Comparison of ENCODE assay signal across 10 mouse cellular contexts in genomic region chr19:43665441-43666048, GRCm38 (mm10). TPM values are rescaled to one million over a fixed set of nuclear protein-coding genes. Genes with fewer than 3 reads are reported as not detected.
DNase-seq lines count a peak whose midpoint lies in the region; ATAC-seq and TF ChIP-seq lines count a peak whose summit lies in the region.
"Had no signal": no experiment of that assay in that cellular context is flagged by ENCODE, and none has a peak within 500 bp of the region (broad histone marks: within the 10 kb centered on the region; RNA-seq: fewer than 3 reads in every experiment).

No protein-coding gene starts in this region.

- no peak for TF ChIP-seq POLR2A in cerebellum, adult 2 months (IDR thresholded peaks at IDR 0.05; ENCODE audit: borderline replicate concordance, insufficient read depth, low read length)
- TF ChIP-seq POLR2A in lung, adult 2 months (IDR thresholded peaks at IDR 0.05; ENCODE audit: borderline replicate concordance, extremely low read depth, low read depth, low read length), result no peak

- 53% methylated on average over 12 of the region's 12 CpGs for WGBS in cerebellum, adult 2 months
- WGBS in lung, adult 2 months, result 64% methylated on average over 12 of the region's 12 CpGs
- WGBS in neural tube, embryonic 11.5 days, result 58% methylated on average over 12 of the region's 12 CpGs

- TF ChIP-seq CTCF in cerebellum, adult 2 months (IDR thresholded peaks at IDR 0.05; ENCODE audit: borderline replicate concordance, insufficient read depth, low read depth, low read length), result peak; percentile 72
- TF ChIP-seq CTCF in lung, adult 2 months (IDR thresholded peaks at IDR 0.05; ENCODE audit: insufficient read depth, low read length), result peak; percentile 72

- DNase-seq in cerebellum, adult 2 months, result peak in 1 of 2 experiments; percentile 44
- DNase-seq in lung, adult 2 months, result no peak
- DNase-seq in lung, adult 18-20 months, result no peak
- peak; percentile 40 for DNase-seq in cerebellum, adult 8-10 months
- DNase-seq in kidney, postnatal 4 days, result peak; percentile 52 to 60
- peak; percentile 41 for DNase-seq in neural tube, embryonic 11.5 days (ENCODE audit: low spot score)

- no peak overlapping the region for H3K9ac ChIP-seq in neural tube, embryonic 11.5 days (ENCODE audit: low read length)
- H3K9ac ChIP-seq: heart, embryonic 13.5 days had no signal

- no peak for ATAC-seq in cerebellum, adult (ENCODE audit: insufficient number of reproducible peaks, low FRiP score, low TSS enrichment)
- no peak for ATAC-seq in neural tube, embryonic 11.5 days (ENCODE audit: insufficient read depth, low FRiP score, low TSS enrichment)
- ATAC-seq in monocyte, adult 5-6 weeks (replicated peaks; ENCODE audit: insufficient number of reproducible peaks, low FRiP score, low TSS enrichment, poor library complexity, severe bottlenecking), result no peak

- no peaks in the 10 kb centered on the region for H3K9me3 ChIP-seq in neural tube, embryonic 11.5 days (ENCODE audit: control insufficient read depth, low read length)
- H3K9me3 ChIP-seq: heart, embryonic 13.5 days had no signal

- H3K4me1 ChIP-seq in cerebellum, adult 2 months (ENCODE audit: control insufficient read depth, insufficient read depth, low read length), result no peaks in the 10 kb centered on the region; the same call in 1 of the 2 replicates
- no peaks in the 10 kb centered on the region for H3K4me1 ChIP-seq in lung, adult 2 months (ENCODE audit: control insufficient read depth, insufficient read depth, low read length)
- no peaks in the 10 kb centered on the region for H3K4me1 ChIP-seq in neural tube, embryonic 11.5 days (ENCODE audit: control insufficient read depth, insufficient read depth, low read length)

- H3K4me3 ChIP-seq in cerebellum, adult 2 months (replicated peaks; ENCODE audit: insufficient read depth, low read depth, low read length), result no peak overlapping the region
- H3K4me3 ChIP-seq in lung, adult 2 months (replicated peaks; ENCODE audit: extremely low read depth, low read depth, low read length), result no peak overlapping the region
- H3K4me3 ChIP-seq in neural tube, embryonic 11.5 days (ENCODE audit: low read depth, low read length), result no peak overlapping the region
- H3K4me3 ChIP-seq: heart, embryonic 13.5 days had no signal

- H3K27me3 ChIP-seq in cerebellum, adult 2 months (ENCODE audit: control insufficient read depth, insufficient read depth, low read length), result no peaks in the 10 kb centered on the region
- no peaks in the 10 kb centered on the region for H3K27me3 ChIP-seq in neural tube, embryonic 11.5 days (ENCODE audit: control insufficient read depth, insufficient read depth, low read length)
- H3K27me3 ChIP-seq: heart, embryonic 13.5 days had no signal

- no peak overlapping the region for H3K27ac ChIP-seq in cerebellum, adult 2 months (ENCODE audit: insufficient read depth, low read length)
- H3K27ac ChIP-seq in neural tube, embryonic 11.5 days (ENCODE audit: low read depth, low read length), result no peak overlapping the region
- H3K27ac ChIP-seq: heart, embryonic 13.5 days; macrophage had no signal

- H3K36me3 ChIP-seq in neural tube, embryonic 11.5 days (ENCODE audit: control insufficient read depth, insufficient read depth, low read length), result no peaks in the 10 kb centered on the region

- no peak overlapping the region for H3K4me2 ChIP-seq in neural tube, embryonic 11.5 days (ENCODE audit: low read depth)
- H3K4me2 ChIP-seq: heart, embryonic 13.5 days had no signal

RNA-seq across cellular contexts. Expression of gene Slc25a28, which starts 9.1 kb away (rescaled TPM):
- 109 and 110 TPM in 2 replicates for polyA plus RNA-seq in cerebellum, adult 2 months (2012; rRNA removed)
- polyA plus RNA-seq in lung, adult 2 months (2012; rRNA removed), result 62.9 and 74.4 TPM in 2 replicates
- polyA plus RNA-seq in neural tube, embryonic 11.5 days (2014; fragmentation: Nextera tagmentation; extraction: Ambion mirVana), result 10.1 and 11.0 TPM in 2 replicates
- 68.7 to 103 TPM (median 101 TPM) in 3 replicates for total RNA-seq in monocyte, adult 5-6 weeks (2017)

RNA-seq across cellular contexts. Expression of gene Entpd7, which starts 23.9 kb away (rescaled TPM):
- polyA plus RNA-seq in cerebellum, adult 2 months (2012; rRNA removed), result 10.8 and 11.7 TPM in 2 replicates
- polyA plus RNA-seq in lung, adult 2 months (2012; rRNA removed), result 3.4 and 4.1 TPM in 2 replicates
- 13.5 and 14.3 TPM in 2 replicates for polyA plus RNA-seq in neural tube, embryonic 11.5 days (2014; fragmentation: Nextera tagmentation; extraction: Ambion mirVana)
- total RNA-seq in monocyte, adult 5-6 weeks (2017), result 1.5 to 10.0 TPM (median 6.4 TPM) in 3 replicates

RNA-seq across cellular contexts. Expression of gene Nkx2-3, which starts 53.4 kb away (rescaled TPM):
- polyA plus RNA-seq in cerebellum, adult 2 months (2012; rRNA removed), result not detected in 2 replicates
- 0.05 TPM in 1 of 2 replicates, not detected in the other for polyA plus RNA-seq in lung, adult 2 months (2012; rRNA removed)
- 0.11 and 0.41 TPM in 2 replicates for polyA plus RNA-seq in neural tube, embryonic 11.5 days (2014; fragmentation: Nextera tagmentation; extraction: Ambion mirVana)
- not detected in 3 replicates for total RNA-seq in monocyte, adult 5-6 weeks (2017)
- polyA plus RNA-seq: heart, embryonic 13.5 days; macrophage had no signal

Comparison
In these comparisons a context has a peak if more than half of its experiments do, and no peak if none do; other contexts are left out.
1. DNase-seq: peak in cerebellum, adult 8-10 months (single experiment), kidney, postnatal 4 days (2 of 2) and neural tube, embryonic 11.5 days (single experiment); none in lung, adult 2 months (single experiment) and lung, adult 18-20 months (0 of 2).